Mouse (Mus musculus): Measurements from ENCODE around the gene Trim41.

GRCm38 (mm10) chr11:48863808-48864207, 46.7 kb upstream of the Trim41 start:
- TF ChIP-seq CTCF (IDR thresholded peaks at IDR 0.05; ENCODE audit: control insufficient read depth, insufficient read depth, insufficient replicate concordance, low read depth, low read length) (no peak), POLR2A (IDR thresholded peaks at IDR 0.05; ENCODE audit: control insufficient read depth, low read depth, low read length) (no peak)
